Mouse (Mus musculus): ENCODE results near the gene Gbp8.
"Not testable (repeated sequence)": the region's sequence is repeated elsewhere in the genome, so short reads cannot be mapped to it uniquely, and the experiment has no call there.

The Gbp8 gene

GRCm38 (mm10) chr5:105139409-105140088 is at the start of gene Gbp8, which contains the start of the genes Gbp9 and Gbp4:
TSS of gene Gbp8 (minus strand) at chr5:105139540.
TSS of gene Gbp9 (minus strand) at chr5:105139539.
TSS of gene Gbp4 (minus strand) at chr5:105139586.
- peak; percentile 30 for DNase-seq

- no peak for DNase-seq
Observed at GRCm38 (mm10) chr5:105181446-105181845, 42.1 kb upstream of the Gbp8 start.

- no peak for DNase-seq
Observed at GRCm38 (mm10) chr5:105156582-105156981, 17.2 kb upstream of the Gbp8 start.

GRCm38 (mm10) chr5:105154049-105154448 is 14.7 kb upstream of the Gbp8 start:
- DNase-seq, result no peak

- DNase-seq, result not testable (repeated sequence)
Observed at GRCm38 (mm10) chr5:105148062-105148461, 8.7 kb upstream of the Gbp8 start.

- peak; percentile 36 for DNase-seq
Observed at GRCm38 (mm10) chr5:105146447-105146846, 7.1 kb upstream of the Gbp8 start.

- DNase-seq, result peak; percentile 22
Observed at GRCm38 (mm10) chr5:105145731-105146130, 6.4 kb upstream of the Gbp8 start.

- DNase-seq, result not testable (repeated sequence)
Observed at GRCm38 (mm10) chr5:105140089-105140810, 910 bp upstream of the Gbp8 start.

- DNase-seq, result no peak
Observed at GRCm38 (mm10) chr5:105138906-105139305, 434 bp downstream of the Gbp8 start.

GRCm38 (mm10) chr5:105136706-105137304 is 2.5 kb downstream of the Gbp8 start:
- peak; percentile 11 for DNase-seq

GRCm38 (mm10) chr5:105121731-105122130 is 17.6 kb downstream of the Gbp8 start:
- not testable (repeated sequence) for DNase-seq

GRCm38 (mm10) chr5:105115740-105116139 is 23.6 kb downstream of the Gbp8 start:
- DNase-seq, result no peak

- no peak for DNase-seq
Observed at GRCm38 (mm10) chr5:105114696-105115095, 24.6 kb downstream of the Gbp8 start.

- DNase-seq, result no peak
Observed at GRCm38 (mm10) chr5:105113656-105114055, 25.7 kb downstream of the Gbp8 start.

GRCm38 (mm10) chr5:105110271-105110852 is 29.0 kb downstream of the Gbp8 start:
- DNase-seq, result peak; percentile 38

GRCm38 (mm10) chr5:105109775-105110174 is 29.6 kb downstream of the Gbp8 start:
- not testable (repeated sequence) for DNase-seq

- DNase-seq, result not testable (repeated sequence)
Observed at GRCm38 (mm10) chr5:105105689-105106088, 33.7 kb downstream of the Gbp8 start.

GRCm38 (mm10) chr5:105081900-105082299 is 57.4 kb downstream of the Gbp8 start:
- DNase-seq, result no peak

- DNase-seq, result not testable (repeated sequence)
Observed at GRCm38 (mm10) chr5:105068356-105068755, 71.0 kb downstream of the Gbp8 start.

- DNase-seq, result not testable (repeated sequence)
Observed at GRCm38 (mm10) chr5:105064443-105064842, 74.9 kb downstream of the Gbp8 start.

- no peak for DNase-seq
Observed at GRCm38 (mm10) chr5:105063321-105063720, 76.0 kb downstream of the Gbp8 start.

- not testable (repeated sequence) for DNase-seq
Observed at GRCm38 (mm10) chr5:105062403-105062802, 76.9 kb downstream of the Gbp8 start.

GRCm38 (mm10) chr5:105060224-105060623 is 79.1 kb downstream of the Gbp8 start:
- DNase-seq, result no peak
